Mouse (Mus musculus): Measurements from ENCODE around the gene Pqlc3. TPM values are rescaled to one million over a fixed set of nuclear protein-coding genes. Genes with fewer than 3 reads are reported as not detected.

Gene Pqlc3
- polyA plus RNA-seq, 1 experiment: 12.6 TPM

GRCm38 (mm10) chr12:17000628-17001027, 420 bp upstream of the Pqlc3 start:
- Histone ChIP-seq H3ac (ENCODE audit: control insufficient read depth, insufficient read length) (peak overlapping the region; percentile 46), H3K4me2 (ENCODE audit: low read depth) (peak overlapping the region; percentile 82), H3K27me3 (ENCODE audit: control insufficient read depth, insufficient read depth, insufficient read length) (no peaks in the 10 kb centered on the region), H3K36me3 (ENCODE audit: control insufficient read depth, insufficient read depth) (no peaks in the 10 kb centered on the region), H3K4me3 (peak overlapping the region; percentile 52), H3K79me2 (ENCODE audit: control insufficient read depth, insufficient read depth) (no peaks in the 10 kb centered on the region)
- TF ChIP-seq MYOD1 (IDR thresholded peaks at IDR 0.05; ENCODE audit: control insufficient read depth in 1 of 3, insufficient read length in 2 of 3, low read depth in 2 of 3): peak in 1 of 3 experiments; percentile 8
- TF ChIP-seq CEBPB (IDR thresholded peaks at IDR 0.05; ENCODE audit: insufficient read depth, poor library complexity, severe bottlenecking): no peak

- Histone ChIP-seq H3K4me2 (ENCODE audit: low read depth) (peak overlapping the region; percentile 82), H3K4me3 (peak overlapping the region; percentile 52), H3K27me3 (ENCODE audit: control insufficient read depth, insufficient read depth, insufficient read length) (no peaks in the 10 kb centered on the region), H3K79me2 (ENCODE audit: control insufficient read depth, insufficient read depth) (no peaks in the 10 kb centered on the region), H3K36me3 (ENCODE audit: control insufficient read depth, insufficient read depth) (peaks cover 1% of the 10 kb centered on the region), H3ac (ENCODE audit: control insufficient read depth, insufficient read length) (peak overlapping the region; percentile 46)
- TF ChIP-seq REST (IDR thresholded peaks at IDR 0.05; ENCODE audit: insufficient read depth, insufficient read length) (no peak), MYOG (IDR thresholded peaks at IDR 0.05; ENCODE audit: control insufficient read depth in 1 of 3, insufficient read depth in 1 of 3, insufficient read length in 2 of 3, low read depth in 2 of 3) (no peak), MAX (IDR thresholded peaks at IDR 0.05; ENCODE audit: low read depth) (no peak), MYOD1 (IDR thresholded peaks at IDR 0.05; ENCODE audit: control insufficient read depth in 1 of 3, insufficient read length in 2 of 3, low read depth in 2 of 3) (no peak), USF1 (IDR thresholded peaks at IDR 0.05; ENCODE audit: low read depth) (no peak), TCF12 (IDR thresholded peaks at IDR 0.05; ENCODE audit: insufficient read depth, poor library complexity, severe bottlenecking) (no peak), POLR2AphosphoS2 (IDR thresholded peaks at IDR 0.05; ENCODE audit: insufficient read length, low read depth) (no peak), E2F4 (IDR thresholded peaks at IDR 0.05; ENCODE audit: insufficient read depth) (no peak), CEBPB (IDR thresholded peaks at IDR 0.05; ENCODE audit: insufficient read depth, poor library complexity, severe bottlenecking) (no peak), SRF (IDR thresholded peaks at IDR 0.05; ENCODE audit: control insufficient read depth, insufficient read length, low read depth) (no peak), POLR2A (IDR thresholded peaks at IDR 0.05; ENCODE audit: insufficient read length, low read depth) (no peak), TCF3 (IDR thresholded peaks at IDR 0.05; ENCODE audit: insufficient read length, low read depth) (no peak)
Measured at GRCm38 (mm10) chr12:16999146-16999545, 1.1 kb downstream of the Pqlc3 start.

GRCm38 (mm10) chr12:16996886-16997462, 3.2 kb downstream of the Pqlc3 start:
- no peaks in the 10 kb centered on the region for H3K79me2 ChIP-seq (ENCODE audit: control insufficient read depth, insufficient read depth)
- H3ac ChIP-seq (ENCODE audit: control insufficient read depth, insufficient read length): no peak overlapping the region
- peaks cover 23% of the 10 kb centered on the region for H3K36me3 ChIP-seq (ENCODE audit: control insufficient read depth, insufficient read depth)
- H3K4me2 ChIP-seq (ENCODE audit: low read depth): no peak overlapping the region
- H3K4me3 ChIP-seq: no peak overlapping the region
- no peaks in the 10 kb centered on the region for H3K27me3 ChIP-seq (ENCODE audit: control insufficient read depth, insufficient read depth, insufficient read length)
- TF ChIP-seq MYOG (IDR thresholded peaks at IDR 0.05; ENCODE audit: control insufficient read depth in 1 of 3, insufficient read depth in 1 of 3, insufficient read length in 2 of 3, low read depth in 2 of 3) (no peak), POLR2AphosphoS2 (IDR thresholded peaks at IDR 0.05; ENCODE audit: insufficient read length, low read depth) (peak; percentile 49)

GRCm38 (mm10) chr12:16996281-16996680, 3.9 kb downstream of the Pqlc3 start:
- TF ChIP-seq POLR2AphosphoS2 (IDR thresholded peaks at IDR 0.05; ENCODE audit: insufficient read length, low read depth) (no peak), CEBPB (IDR thresholded peaks at IDR 0.05; ENCODE audit: insufficient read depth, poor library complexity, severe bottlenecking) (no peak), REST (IDR thresholded peaks at IDR 0.05; ENCODE audit: insufficient read depth, insufficient read length) (no peak), E2F4 (IDR thresholded peaks at IDR 0.05; ENCODE audit: insufficient read depth) (no peak), USF1 (IDR thresholded peaks at IDR 0.05; ENCODE audit: low read depth) (no peak), MYOD1 (IDR thresholded peaks at IDR 0.05; ENCODE audit: control insufficient read depth in 1 of 3, insufficient read length in 2 of 3, low read depth in 2 of 3) (no peak), TCF3 (IDR thresholded peaks at IDR 0.05; ENCODE audit: insufficient read length, low read depth) (no peak), MAX (IDR thresholded peaks at IDR 0.05; ENCODE audit: low read depth) (no peak), POLR2A (IDR thresholded peaks at IDR 0.05; ENCODE audit: insufficient read length, low read depth) (no peak), SRF (IDR thresholded peaks at IDR 0.05; ENCODE audit: control insufficient read depth, insufficient read length, low read depth) (no peak), TCF12 (IDR thresholded peaks at IDR 0.05; ENCODE audit: insufficient read depth, poor library complexity, severe bottlenecking) (no peak), MYOG (IDR thresholded peaks at IDR 0.05; ENCODE audit: control insufficient read depth in 1 of 3, insufficient read depth in 1 of 3, insufficient read length in 2 of 3, low read depth in 2 of 3) (no peak)
- peaks cover 24% of the 10 kb centered on the region for H3K36me3 ChIP-seq (ENCODE audit: control insufficient read depth, insufficient read depth)
- H3K27me3 ChIP-seq (ENCODE audit: control insufficient read depth, insufficient read depth, insufficient read length): no peaks in the 10 kb centered on the region
- H3ac ChIP-seq (ENCODE audit: control insufficient read depth, insufficient read length): no peak overlapping the region
- H3K4me2 ChIP-seq (ENCODE audit: low read depth): no peak overlapping the region
- H3K4me3 ChIP-seq: no peak overlapping the region
- no peaks in the 10 kb centered on the region for H3K79me2 ChIP-seq (ENCODE audit: control insufficient read depth, insufficient read depth)

GRCm38 (mm10) chr12:16994291-16994690, 5.9 kb downstream of the Pqlc3 start:
- Histone ChIP-seq H3K4me3 (no peak overlapping the region), H3K79me2 (ENCODE audit: control insufficient read depth, insufficient read depth) (no peaks in the 10 kb centered on the region), H3ac (ENCODE audit: control insufficient read depth, insufficient read length) (no peak overlapping the region), H3K36me3 (ENCODE audit: control insufficient read depth, insufficient read depth) (peaks cover 24% of the 10 kb centered on the region), H3K27me3 (ENCODE audit: control insufficient read depth, insufficient read depth, insufficient read length) (no peaks in the 10 kb centered on the region), H3K4me2 (ENCODE audit: low read depth) (no peak overlapping the region)
- no peak for TF ChIP-seq TCF12 (IDR thresholded peaks at IDR 0.05; ENCODE audit: insufficient read depth, poor library complexity, severe bottlenecking)
- TF ChIP-seq MYOD1 (IDR thresholded peaks at IDR 0.05; ENCODE audit: control insufficient read depth in 1 of 3, insufficient read length in 2 of 3, low read depth in 2 of 3): no peak
- no peak for TF ChIP-seq REST (IDR thresholded peaks at IDR 0.05; ENCODE audit: insufficient read depth, insufficient read length)
- no peak for TF ChIP-seq MAX (IDR thresholded peaks at IDR 0.05; ENCODE audit: low read depth)
- TF ChIP-seq POLR2AphosphoS2 (IDR thresholded peaks at IDR 0.05; ENCODE audit: insufficient read length, low read depth): no peak
- no peak for TF ChIP-seq MYOG (IDR thresholded peaks at IDR 0.05; ENCODE audit: control insufficient read depth in 1 of 3, insufficient read depth in 1 of 3, insufficient read length in 2 of 3, low read depth in 2 of 3)
- TF ChIP-seq SRF (IDR thresholded peaks at IDR 0.05; ENCODE audit: control insufficient read depth, insufficient read length, low read depth): no peak
- no peak for TF ChIP-seq CEBPB (IDR thresholded peaks at IDR 0.05; ENCODE audit: insufficient read depth, poor library complexity, severe bottlenecking)
- TF ChIP-seq TCF3 (IDR thresholded peaks at IDR 0.05; ENCODE audit: insufficient read length, low read depth): no peak
- TF ChIP-seq E2F4 (IDR thresholded peaks at IDR 0.05; ENCODE audit: insufficient read depth): no peak
- TF ChIP-seq USF1 (IDR thresholded peaks at IDR 0.05; ENCODE audit: low read depth): no peak
- TF ChIP-seq POLR2A (IDR thresholded peaks at IDR 0.05; ENCODE audit: insufficient read length, low read depth): no peak

Measured in myocyte (in vitro differentiated cells).